Mouse (Mus musculus) adrenal gland, postnatal 36 days (tissue): ENCODE measurements around the gene Rtn3. TPM values are rescaled to one million over a fixed set of nuclear protein-coding genes. Genes with fewer than 3 reads are reported as not detected.

ENCODE experiments used
- DNase-seq, 2 experiments: peaks; one replicate each; pipeline ENCODE4 v3.0.0; 2021; ENCODE audit warnings: mixed read lengths in 1 of 2
- total RNA-seq, 2 experiments: library from RNA; stranded (reverse); gene quantifications; 2 replicates each; pipeline ENCODE4 v1.2.3; 2021

Rtn3 gene
- total RNA-seq, 2 experiments from 2014 or later, result 138 to 141 TPM

GRCm38 (mm10) chr19:7487680-7488079, 4.6 kb upstream of the Rtn3 start:
- DNase-seq, result no peak

- DNase-seq, result no peak
These were observed 995 bp upstream of the Rtn3 start for GRCm38 (mm10) chr19:7484076-7484475.

GRCm38 (mm10) chr19:7483512-7483882, 416 bp upstream of the Rtn3 start:
- peak in 1 of 2 experiments; percentile 33 for DNase-seq

GRCm38 (mm10) chr19:7482266-7482598, 849 bp downstream of the Rtn3 start:
- no peak for DNase-seq

- peak; percentile 27 to 54 for DNase-seq
These were observed 1.4 kb downstream of the Rtn3 start for GRCm38 (mm10) chr19:7481541-7482265.

- no peak for DNase-seq
These were observed 3.3 kb downstream of the Rtn3 start for GRCm38 (mm10) chr19:7479751-7480248.

GRCm38 (mm10) chr19:7470643-7471042, 12.4 kb downstream of the Rtn3 start:
- DNase-seq, result no peak

GRCm38 (mm10) chr19:7467915-7468314, 15.2 kb downstream of the Rtn3 start:
- DNase-seq, result no peak

GRCm38 (mm10) chr19:7459370-7459769, 23.7 kb downstream of the Rtn3 start:
- DNase-seq, result no peak

GRCm38 (mm10) chr19:7458901-7459300, 24.2 kb downstream of the Rtn3 start:
- no peak for DNase-seq

- DNase-seq, result no peak
These were observed 26.3 kb downstream of the Rtn3 start for GRCm38 (mm10) chr19:7456803-7457202.

- no peak for DNase-seq
These were observed 37.5 kb downstream of the Rtn3 start for GRCm38 (mm10) chr19:7445596-7445995.

- no peak for DNase-seq
These were observed 38.0 kb downstream of the Rtn3 start for GRCm38 (mm10) chr19:7445105-7445504.

- DNase-seq, result peak; percentile 31 to 68
These were observed 41.6 kb downstream of the Rtn3 start for GRCm38 (mm10) chr19:7441493-7441892.

- DNase-seq, result no peak
These were observed 44.8 kb downstream of the Rtn3 start for GRCm38 (mm10) chr19:7438295-7438694.

- peak in 1 of 2 experiments; percentile 63 for DNase-seq
These were observed 46.8 kb downstream of the Rtn3 start for GRCm38 (mm10) chr19:7436061-7436970.

GRCm38 (mm10) chr19:7434887-7435286, 48.2 kb downstream of the Rtn3 start:
- DNase-seq, result no peak

- no peak for DNase-seq
These were observed 57.7 kb downstream of the Rtn3 start for GRCm38 (mm10) chr19:7425398-7425775.

GRCm38 (mm10) chr19:7424590-7425397, 58.3 kb downstream of the Rtn3 start:
- DNase-seq, result no peak

GRCm38 (mm10) chr19:7424131-7424530, 59.0 kb downstream of the Rtn3 start:
- no peak for DNase-seq

GRCm38 (mm10) chr19:7423656-7424030, 59.4 kb downstream of the Rtn3 start:
- DNase-seq, result no peak

- peak; percentile 87 to 89 for DNase-seq
These were observed 59.9 kb downstream of the Rtn3 start for GRCm38 (mm10) chr19:7423028-7423655.
